Mouse (Mus musculus): ENCODE data around the gene Kctd21. TPM values are rescaled to one million over a fixed set of nuclear protein-coding genes. Genes with fewer than 3 reads are reported as not detected.

Kctd21 gene
- total and polyA plus RNA-seq, 3 experiments = 0.23 to 1.2 TPM; not detected in 1

DNA sequence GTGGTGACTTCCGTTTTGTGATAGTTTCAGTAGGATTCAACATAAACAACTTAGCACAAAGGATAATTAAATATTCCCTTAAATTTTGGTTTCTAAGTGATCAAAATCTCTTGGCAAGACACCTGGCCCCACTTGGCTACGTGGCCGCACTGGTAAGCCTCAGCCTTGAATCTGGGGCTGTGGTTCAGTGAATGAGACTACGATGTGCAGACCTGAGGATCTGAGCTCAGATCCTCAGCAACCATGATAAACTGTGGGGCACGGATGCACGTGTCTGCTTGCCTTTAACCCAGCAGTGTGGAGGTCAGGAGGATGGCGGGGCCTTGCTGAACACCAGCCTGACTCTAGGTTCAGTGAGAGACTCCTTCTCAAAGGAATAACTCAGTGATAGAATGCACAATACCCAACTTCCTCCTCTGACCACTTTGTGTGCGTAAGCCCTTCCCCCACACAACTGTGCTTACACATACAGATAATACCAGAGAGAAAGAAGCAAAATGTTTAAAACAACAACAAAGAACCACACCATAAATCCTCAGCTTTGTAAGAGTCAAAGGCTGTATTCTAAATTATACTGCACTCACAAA lies 55.5 kb downstream of the Kctd21 start:
- Histone ChIP-seq H3K9ac (ENCODE audit: control insufficient read depth, low read depth, low read length, poor library complexity, severe bottlenecking) (no peak overlapping the region), H3K9me3 (replicated peaks; ENCODE audit: insufficient read depth, low read length) (no peaks in the 10 kb centered on the region), H3K4me1 (ENCODE audit: control insufficient read depth in 1 of 2, insufficient read depth in 2 of 2, low read length in 2 of 2) (peaks cover 0 to 3% of the 10 kb centered on the region in 2 experiments; a peak in 1 of 4 replicates), H3K4me3 (ENCODE audit: control insufficient read depth in 1 of 2, insufficient read depth in 1 of 2, low read depth in 2 of 2, low read length in 2 of 2) (no peak overlapping the region), H3K27ac (ENCODE audit: control insufficient read depth, low read depth, low read length) (no peak overlapping the region), H3K36me3 (ENCODE audit: control insufficient read depth in 1 of 2, insufficient read depth in 2 of 2, low read length in 2 of 2) (peaks cover 0 to 11% of the 10 kb centered on the region in 2 experiments; a peak in 2 of 4 replicates), H3K79me2 (ENCODE audit: control insufficient read depth, insufficient read depth, low read length, poor library complexity) (no peaks in the 10 kb centered on the region), H3K27me3 (ENCODE audit: control insufficient read depth in 1 of 2, insufficient read depth in 2 of 2, low read length in 2 of 2) (no peaks in the 10 kb centered on the region)
- DNase-seq (ENCODE audit: low read depth, low spot score) = peak; percentile 37
- TF ChIP-seq POLR2A (IDR thresholded peaks at IDR 0.05; ENCODE audit: control insufficient read depth in 1 of 2, insufficient read depth in 1 of 2, low read depth in 1 of 2, low read length in 2 of 2, poor library complexity in 1 of 2) (no peak), RAD21 (IDR thresholded peaks at IDR 0.05; ENCODE audit: low read depth, low read length) (no peak), MXI1 (IDR thresholded peaks at IDR 0.05; ENCODE audit: low read depth, low read length) (no peak), MYB (IDR thresholded peaks at IDR 0.05; ENCODE audit: low read depth, low read length) (no peak), RCOR1 (IDR thresholded peaks at IDR 0.05; ENCODE audit: low read depth, low read length) (no peak), ZC3H11A (IDR thresholded peaks at IDR 0.05; ENCODE audit: low read depth, low read length) (no peak), CTCF (IDR thresholded peaks at IDR 0.05 in 2 of 3, conservative IDR thresholded peaks at IDR 0.05 in 1 of 3; ENCODE audit: control insufficient read depth in 1 of 3, insufficient read depth in 1 of 3, low read depth in 2 of 3, low read length in 3 of 3, poor library complexity in 1 of 3, severe bottlenecking in 1 of 3) (no peak), ZNF384 (IDR thresholded peaks at IDR 0.05; ENCODE audit: low read depth, low read length) (no peak), UBTF (IDR thresholded peaks at IDR 0.05; ENCODE audit: borderline replicate concordance, insufficient read depth, low read depth, low read length) (no peak), E2F4 (IDR thresholded peaks at IDR 0.05; ENCODE audit: borderline replicate concordance, low read depth, low read length) (no peak), USF2 (IDR thresholded peaks at IDR 0.05; ENCODE audit: borderline replicate concordance in 1 of 2, insufficient read depth in 1 of 2, low read depth in 1 of 2, low read length in 2 of 2) (no peak), MYC (IDR thresholded peaks at IDR 0.05; ENCODE audit: low read depth, low read length) (no peak), NRF1 (IDR thresholded peaks at IDR 0.05; ENCODE audit: insufficient read depth, low read depth, low read length, poor library complexity, severe bottlenecking) (no peak), EP300 (IDR thresholded peaks at IDR 0.05; ENCODE audit: low read depth in 1 of 2, low read length in 2 of 2) (no peak), HCFC1 (IDR thresholded peaks at IDR 0.05; ENCODE audit: low read depth, low read length) (no peak)

GRCm38 (mm10) chr7:97388541-97388940 lies 56.4 kb downstream of the Kctd21 start:
- Histone ChIP-seq H3K4me1 (ENCODE audit: control insufficient read depth in 1 of 2, insufficient read depth in 2 of 2, low read length in 2 of 2) (peaks cover 0 to 3% of the 10 kb centered on the region in 2 experiments; a peak in 1 of 4 replicates), H3K4me3 (ENCODE audit: control insufficient read depth in 1 of 2, insufficient read depth in 1 of 2, low read depth in 2 of 2, low read length in 2 of 2) (no peak overlapping the region), H3K27ac (ENCODE audit: control insufficient read depth, low read depth, low read length) (no peak overlapping the region), H3K9ac (ENCODE audit: control insufficient read depth, low read depth, low read length, poor library complexity, severe bottlenecking) (no peak overlapping the region), H3K79me2 (ENCODE audit: control insufficient read depth, insufficient read depth, low read length, poor library complexity) (no peaks in the 10 kb centered on the region), H3K9me3 (replicated peaks; ENCODE audit: insufficient read depth, low read length) (no peaks in the 10 kb centered on the region), H3K36me3 (ENCODE audit: control insufficient read depth in 1 of 2, insufficient read depth in 2 of 2, low read length in 2 of 2) (peaks cover 0 to 11% of the 10 kb centered on the region in 2 experiments; a peak in 2 of 4 replicates), H3K27me3 (ENCODE audit: control insufficient read depth in 1 of 2, insufficient read depth in 2 of 2, low read length in 2 of 2) (no peaks in the 10 kb centered on the region)
- TF ChIP-seq RAD21 (IDR thresholded peaks at IDR 0.05; ENCODE audit: low read depth, low read length) = no peak
- TF ChIP-seq ZMIZ1 (IDR thresholded peaks at IDR 0.05; ENCODE audit: low read depth, low read length) = no peak
- no peak for TF ChIP-seq CHD1 (IDR thresholded peaks at IDR 0.05; ENCODE audit: low read depth, low read length)
- TF ChIP-seq TBP (IDR thresholded peaks at IDR 0.05; ENCODE audit: low read depth, low read length) = no peak
- TF ChIP-seq POLR2AphosphoS2 (IDR thresholded peaks at IDR 0.05; ENCODE audit: low read length) = no peak
- TF ChIP-seq EP300 (IDR thresholded peaks at IDR 0.05; ENCODE audit: low read depth in 1 of 2, low read length in 2 of 2) = no peak
- no peak for TF ChIP-seq NELFE (IDR thresholded peaks at IDR 0.05; ENCODE audit: low read depth, low read length)
- no peak for TF ChIP-seq UBTF (IDR thresholded peaks at IDR 0.05; ENCODE audit: borderline replicate concordance, insufficient read depth, low read depth, low read length)
- no peak for TF ChIP-seq POLR2AphosphoS5 (IDR thresholded peaks at IDR 0.05; ENCODE audit: borderline replicate concordance, low read depth, low read length)
- no peak for TF ChIP-seq MYC (IDR thresholded peaks at IDR 0.05; ENCODE audit: low read depth, low read length)
- no peak for TF ChIP-seq BHLHE40 (IDR thresholded peaks at IDR 0.05; ENCODE audit: borderline replicate concordance, low read depth, low read length)
- TF ChIP-seq TCF12 (IDR thresholded peaks at IDR 0.05; ENCODE audit: low read depth, low read length) = no peak
- no peak for DNase-seq (ENCODE audit: low read depth, low spot score)
